Mouse (Mus musculus): Measurements from ENCODE around the gene Ints5. TPM values are rescaled to one million over a fixed set of nuclear protein-coding genes. Genes with fewer than 3 reads are reported as not detected.

The Ints5 gene
- 31.2 TPM for polyA plus RNA-seq (2021)

GRCm38 (mm10) chr19:8892829-8893766 lies at the start of gene Ints5:
Gene Ints5, plus strand, starts transcription at chr19:8893005.
- no peak for TF ChIP-seq CTCF (IDR thresholded peaks at IDR 0.05)
- peak; percentile 9 for ATAC-seq
- in situ Hi-C loops (cut with MboI; ENCODE audit: low pct_unique_long_range_greater_than_20kb): no loop called here
- peak; percentile 49 for DNase-seq (ENCODE audit: low read depth, low spot score)
- CTCF ChIA-PET: interaction anchor here (1.0 to 1.1 kb wide), 3 partner anchors 12 to 48 kb away, joined by 3 to 4 read pairs (median 3); no protein-coding TSS in a partner anchor
- H3K27me3 ChIP-seq: no peaks in the 10 kb centered on the region
- POLR2A ChIA-PET: interaction anchor here (0.6 to 2.0 kb wide), 4 partner anchors 8 to 52 kb away, joined by 3 to 6 read pairs (median 4); partner anchors contain the start of gene Uqcc3

- ATAC-seq: peak; percentile 71
- TF ChIP-seq CTCF (IDR thresholded peaks at IDR 0.05): peak; percentile 86
- in situ Hi-C loops (cut with MboI; ENCODE audit: low pct_unique_long_range_greater_than_20kb): loop anchor here (5.0 to 25.0 kb wide), 2 partner anchors 268 to 1043 kb away; partner anchors contain the start of gene Incenp
Measured at GRCm38 (mm10) chr19:8844371-8845129, 48.3 kb upstream of the Ints5 start.

GRCm38 (mm10) chr19:8848356-8848755 lies 44.4 kb upstream of the Ints5 start:
- in situ Hi-C loops (cut with MboI; ENCODE audit: low pct_unique_long_range_greater_than_20kb): loop anchor here (5.0 to 25.0 kb wide), 2 partner anchors 264 to 1039 kb away; partner anchors contain the start of gene Incenp
- ATAC-seq (no peak), DNase-seq (ENCODE audit: low read depth, low spot score) (no peak)
- no peaks in the 10 kb centered on the region for H3K27me3 ChIP-seq
- CTCF ChIA-PET: no interaction called here
- TF ChIP-seq CTCF (IDR thresholded peaks at IDR 0.05): no peak
- POLR2A ChIA-PET: no interaction called here

More at GRCm38 (mm10) chr19:8844371-8845129, 48.3 kb upstream of the Ints5 start:
- CTCF ChIA-PET: interaction anchor here (0.7 to 2.4 kb wide), 11 partner anchors 9 to 935 kb away, joined by 3 to 13 read pairs (median 3); partner anchors contain the start of gene Uqcc3
- no peak for DNase-seq (ENCODE audit: low read depth, low spot score)
- POLR2A ChIA-PET: interaction anchor here (0.5 to 0.9 kb wide), 2 partner anchors 20 to 1094 kb away, joined by 3 to 6 read pairs; no protein-coding TSS in a partner anchor
- no peaks in the 10 kb centered on the region for H3K27me3 ChIP-seq

GRCm38 (mm10) chr19:8850402-8850901 lies 42.4 kb upstream of the Ints5 start, which contains the start of gene Lrrn4cl:
Gene Lrrn4cl, plus strand, starts transcription at chr19:8850768.
- ATAC-seq (no peak), DNase-seq (ENCODE audit: low read depth, low spot score) (no peak)
- TF ChIP-seq CTCF (IDR thresholded peaks at IDR 0.05): no peak
- in situ Hi-C loops (cut with MboI; ENCODE audit: low pct_unique_long_range_greater_than_20kb): loop anchor here (25.0 kb wide), 1 partner anchor 587 kb away; no protein-coding TSS in a partner anchor
- H3K27me3 ChIP-seq: no peaks in the 10 kb centered on the region
- POLR2A ChIA-PET: interaction anchor here (1.0 kb wide), 1 partner anchor 8 kb away, joined by 3 read pairs; no protein-coding TSS in a partner anchor
- CTCF ChIA-PET: interaction anchor here (1.3 kb wide), 1 partner anchor 259 kb away, joined by 3 read pairs; no protein-coding TSS in a partner anchor

- in situ Hi-C loops (cut with MboI; ENCODE audit: low pct_unique_long_range_greater_than_20kb): loop anchor here (25.0 kb wide), 1 partner anchor 586 kb away; no protein-coding TSS in a partner anchor
- POLR2A ChIA-PET: no interaction called here
Measured at GRCm38 (mm10) chr19:8851639-8852038, 41.2 kb upstream of the Ints5 start.

GRCm38 (mm10) chr19:8852236-8852928 lies 40.4 kb upstream of the Ints5 start:
- ATAC-seq (no peak), DNase-seq (ENCODE audit: low read depth, low spot score) (no peak)
- no peak for TF ChIP-seq CTCF (IDR thresholded peaks at IDR 0.05)
- in situ Hi-C loops (cut with MboI; ENCODE audit: low pct_unique_long_range_greater_than_20kb): loop anchor here (25.0 kb wide), 1 partner anchor 585 kb away; no protein-coding TSS in a partner anchor
- CTCF ChIA-PET: interaction anchor here (0.9 to 3.0 kb wide), 4 partner anchors 7 to 257 kb away, joined by 3 to 13 read pairs (median 6); no protein-coding TSS in a partner anchor
- POLR2A ChIA-PET: interaction anchor here (1.1 kb wide), 1 partner anchor 19 kb away, joined by 3 read pairs; the partner anchor contains the start of gene Ubxn1
- no peaks in the 10 kb centered on the region for H3K27me3 ChIP-seq

More at GRCm38 (mm10) chr19:8851639-8852038, 41.2 kb upstream of the Ints5 start:
- no peaks in the 10 kb centered on the region for H3K27me3 ChIP-seq
- no peak for DNase-seq (ENCODE audit: low read depth, low spot score)
- CTCF ChIA-PET: interaction anchor here (0.9 to 1.9 kb wide), 3 partner anchors 9 to 258 kb away, joined by 3 to 7 read pairs (median 4); no protein-coding TSS in a partner anchor
- no peak for ATAC-seq
- TF ChIP-seq CTCF (IDR thresholded peaks at IDR 0.05): no peak

GRCm38 (mm10) chr19:8853117-8853516 lies 39.7 kb upstream of the Ints5 start:
- ATAC-seq: no peak

GRCm38 (mm10) chr19:8857689-8858088 lies 35.1 kb upstream of the Ints5 start:
- no peak for ATAC-seq
- DNase-seq (ENCODE audit: low read depth, low spot score): no peak
- CTCF ChIA-PET: interaction anchor here (2.0 kb wide), 1 partner anchor 252 kb away, joined by 11 read pairs; no protein-coding TSS in a partner anchor
- POLR2A ChIA-PET: no interaction called here
- in situ Hi-C loops (cut with MboI; ENCODE audit: low pct_unique_long_range_greater_than_20kb): loop anchor here (25.0 kb wide), 1 partner anchor 580 kb away; no protein-coding TSS in a partner anchor
- H3K27me3 ChIP-seq: no peaks in the 10 kb centered on the region
- TF ChIP-seq CTCF (IDR thresholded peaks at IDR 0.05): peak; percentile 71

More at GRCm38 (mm10) chr19:8853117-8853516, 39.7 kb upstream of the Ints5 start:
- no peaks in the 10 kb centered on the region for H3K27me3 ChIP-seq
- DNase-seq (ENCODE audit: low read depth, low spot score): no peak
- in situ Hi-C loops (cut with MboI; ENCODE audit: low pct_unique_long_range_greater_than_20kb): loop anchor here (25.0 kb wide), 1 partner anchor 584 kb away; no protein-coding TSS in a partner anchor
- TF ChIP-seq CTCF (IDR thresholded peaks at IDR 0.05): no peak
- CTCF ChIA-PET: interaction anchor here (1.7 to 3.0 kb wide), 3 partner anchors 8 to 257 kb away, joined by 3 to 13 read pairs (median 7); no protein-coding TSS in a partner anchor
- POLR2A ChIA-PET: interaction anchor here (0.5 to 1.1 kb wide), 2 partner anchors 18 to 93 kb away, joined by 3 read pairs; partner anchors contain the start of gene Ubxn1
